Mouse (Mus musculus) lung, postnatal 14 days (tissue): ENCODE results near the gene Rps11.
A peak's percentile ranks its signal among the peaks of the same experiment; 100 is the strongest.

ENCODE experiments used
- DNase-seq: peaks from one replicate; pipeline ENCODE4 v3.0.0; 2021

Gene Rps11

GRCm38 (mm10) chr7:45082401-45083299, 41.6 kb downstream of the Rps11 start:
- peak; percentile 62 for DNase-seq

GRCm38 (mm10) chr7:45081016-45081415, 43.2 kb downstream of the Rps11 start:
- no peak for DNase-seq

GRCm38 (mm10) chr7:45079856-45080255, 44.4 kb downstream of the Rps11 start:
- peak; percentile 96 for DNase-seq

- peak; percentile 87 for DNase-seq
Observed at GRCm38 (mm10) chr7:45078513-45078912, 45.7 kb downstream of the Rps11 start.

- DNase-seq = no peak
Observed at GRCm38 (mm10) chr7:45077829-45078228, 46.4 kb downstream of the Rps11 start.

GRCm38 (mm10) chr7:45077322-45077721, 46.9 kb downstream of the Rps11 start:
- no peak for DNase-seq

- no peak for DNase-seq
Observed at GRCm38 (mm10) chr7:45076501-45076900, 47.7 kb downstream of the Rps11 start.

- DNase-seq = no peak
Observed at GRCm38 (mm10) chr7:45075405-45075804, 48.8 kb downstream of the Rps11 start.

GRCm38 (mm10) chr7:45073949-45074348, 50.3 kb downstream of the Rps11 start:
- no peak for DNase-seq

- DNase-seq = no peak
Observed at GRCm38 (mm10) chr7:45073171-45073707, 51.0 kb downstream of the Rps11 start.
